Mouse (Mus musculus) kidney, postnatal 0 days (tissue): ENCODE measurements around the gene Akap8. TPM values are rescaled to one million over a fixed set of nuclear protein-coding genes. Genes with fewer than 3 reads are reported as not detected.

Experiments
- ATAC-seq: fragments of 200-750 bp; cut with Nextera tagmentation; replicated peaks from 2 replicates; pipeline ENCODE4 v1.8.0; 2017; ENCODE audit warnings: low read depth, moderate number of reproducible peaks, moderate TSS enrichment, moderate library complexity; ENCODE audit not compliant: low FRiP score
- DNase-seq: peaks from one replicate; pipeline ENCODE4 v3.0.0-alpha.2; 2016; ENCODE audit warnings: low spot score
- H3K27ac ChIP-seq: fragments of 300-500 bp; sonication (generic); 2 replicates; pipeline ENCODE4 v1.5.1; 2014; ENCODE audit warnings: mild to moderate bottlenecking
- H3K27me3 ChIP-seq: fragments of 300-500 bp; sonication (generic); 2 replicates; pipeline ENCODE4 v1.6.1; 2014; ENCODE audit warnings: low read length, mixed read lengths; ENCODE audit not compliant: insufficient read depth
- H3K36me3 ChIP-seq: fragments of 300-500 bp; sonication (generic); 2 replicates; pipeline ENCODE4 v1.6.1; 2014; ENCODE audit warnings: low read length, mixed read lengths; ENCODE audit not compliant: insufficient read depth
- H3K4me1 ChIP-seq: fragments of 300-500 bp; sonication (generic); replicated peaks from 2 replicates; pipeline ENCODE4 v1.6.1; 2014; ENCODE audit warnings: antibody characterized with exemption, low read length, mixed read lengths; ENCODE audit not compliant: insufficient read depth
- H3K4me2 ChIP-seq: fragments of 300-500 bp; sonication (generic); 2 replicates; pipeline ENCODE4 v1.6.1; 2014; ENCODE audit warnings: mild to moderate bottlenecking, low read length, moderate library complexity, mixed read lengths
- H3K4me3 ChIP-seq: fragments of 300-500 bp; sonication (generic); replicated peaks from 2 replicates; pipeline ENCODE4 v1.5.1; 2014; ENCODE audit warnings: low read depth, low read length
- H3K9ac ChIP-seq: fragments of 300-500 bp; sonication (generic); 2 replicates; pipeline ENCODE4 v1.6.1; 2014; ENCODE audit warnings: low read depth, low read length
- H3K9me3 ChIP-seq: fragments of 300-500 bp; sonication (generic); replicated peaks from 2 replicates; pipeline ENCODE4 v1.6.1; 2016; ENCODE audit warnings: low read length, inconsistent platforms, mixed read lengths
- CTCF ChIP-seq: IDR thresholded peaks from 2 replicates; pipeline ENCODE4 v1.5.1; 2016; ENCODE audit warnings: antibody characterized with exemption, low read depth, mild to moderate bottlenecking, moderate library complexity
- WGBS: fragments of 180-500 bp; shearing (Covaris S2); extraction: QIAGEN DNeasy Blood & Tissue Kit; methylation state at CpG from one replicate; pipeline ENCODE4 v1.1.7; 2014; 5-methylcytosine and 5-hydroxymethylcytosine counted together
- polyA plus RNA-seq: library from polyadenylated mRNA; unstranded; fragments of >200 nt; fragmentation: Nextera tagmentation; extraction: Ambion mirVana; gene quantifications from 2 replicates; pipeline ENCODE4 v1.2.1, GENCODE M21; 2015

Akap8 gene
- polyA plus RNA-seq, 1 experiment from 2014 or later: 51.4 TPM

DNA sequence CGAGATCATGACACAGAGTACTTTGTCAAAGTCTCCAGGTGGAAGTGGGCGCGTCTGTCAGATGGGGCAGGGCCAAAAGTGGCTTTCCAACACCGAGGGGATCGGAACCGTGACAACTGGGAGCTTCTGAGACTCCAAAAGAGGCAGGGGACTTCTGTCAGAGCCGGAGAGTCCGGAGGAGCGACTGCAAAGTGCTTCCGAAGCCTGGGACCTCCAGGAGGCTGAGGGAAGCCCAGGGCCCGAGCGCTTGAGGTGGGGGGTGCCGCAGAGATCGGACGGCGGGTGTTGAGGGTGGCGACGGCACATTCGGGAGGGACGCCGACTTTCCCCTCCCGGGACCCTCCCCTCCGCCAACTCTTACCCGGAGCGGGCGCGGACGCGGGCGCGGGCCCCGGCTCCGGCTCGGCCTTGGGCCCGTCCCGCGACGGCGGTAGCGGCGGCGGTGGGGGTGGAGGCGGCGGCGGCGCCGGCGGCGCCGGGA lies 42.8 kb upstream of the Akap8 start:
- H3K9ac ChIP-seq: peak overlapping the region; percentile 96
- ATAC-seq (peak; percentile 45), DNase-seq (peak; percentile 33)
- no peaks in the 10 kb centered on the region for H3K9me3 ChIP-seq
- peak overlapping the region; percentile 89 for H3K4me2 ChIP-seq
- peaks cover 29% of the 10 kb centered on the region for H3K36me3 ChIP-seq
- peaks cover 8% of the 10 kb centered on the region for H3K4me1 ChIP-seq
- H3K27ac ChIP-seq: peak overlapping the region; percentile 80
- peak overlapping the region; percentile 75 for H3K4me3 ChIP-seq
- no peaks in the 10 kb centered on the region for H3K27me3 ChIP-seq
- TF ChIP-seq CTCF: no peak
- 0% methylated on average over 23 of the region's 50 CpGs for WGBS

DNA sequence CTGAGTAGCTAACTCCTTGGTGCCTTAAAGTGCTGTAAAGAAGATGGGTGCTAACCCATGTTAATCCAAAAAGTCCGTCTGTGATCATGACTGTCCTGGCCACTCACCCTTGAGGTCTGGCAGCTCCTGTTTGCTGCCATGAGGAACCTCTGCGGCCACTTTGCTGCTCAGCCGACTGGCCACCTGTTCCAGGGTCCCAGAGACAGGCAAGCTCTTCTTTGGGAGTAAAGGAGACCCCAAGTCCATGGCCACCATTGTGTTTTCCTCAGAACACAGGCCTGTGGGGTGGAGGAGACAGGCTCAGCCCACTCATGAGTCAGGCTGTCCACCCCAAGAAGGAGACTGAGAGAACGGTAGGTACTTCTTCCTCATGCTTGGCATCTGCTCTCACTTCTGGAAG lies 41.6 kb upstream of the Akap8 start:
- DNase-seq (no peak), ATAC-seq (no peak)
- peaks cover 8% of the 10 kb centered on the region for H3K4me1 ChIP-seq
- peak overlapping the region; percentile 89 for H3K4me2 ChIP-seq
- H3K4me3 ChIP-seq: peak overlapping the region; percentile 75; the same call in 1 of the 2 replicates
- no peak overlapping the region for H3K27ac ChIP-seq
- H3K9me3 ChIP-seq: no peaks in the 10 kb centered on the region
- H3K9ac ChIP-seq: peak overlapping the region; percentile 96; the same call in 1 of the 2 replicates
- 85% methylated on average over 4 of the region's 4 CpGs for WGBS
- no peak for TF ChIP-seq CTCF
- H3K27me3 ChIP-seq: no peaks in the 10 kb centered on the region
- H3K36me3 ChIP-seq: peaks cover 35% of the 10 kb centered on the region

DNA sequence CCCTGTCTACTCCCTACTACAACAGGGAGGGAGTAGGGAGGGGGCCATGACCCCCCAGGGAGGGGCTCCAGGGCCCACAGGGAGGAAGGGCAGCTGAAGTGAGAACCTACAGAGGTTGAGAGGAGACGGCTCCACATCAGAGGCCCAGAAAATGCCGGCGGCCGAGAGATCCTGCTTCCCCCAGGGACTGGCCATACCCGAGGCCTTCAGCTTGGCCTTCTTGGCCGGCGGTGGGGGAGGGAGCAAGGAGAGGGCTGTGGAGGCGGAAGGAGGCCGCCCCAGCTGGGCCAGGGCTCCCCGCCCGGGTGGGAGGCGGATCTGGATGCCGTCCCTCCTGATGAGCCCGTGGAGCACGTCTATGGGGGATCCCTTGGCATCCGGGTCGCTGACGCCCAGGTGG lies 38.9 kb upstream of the Akap8 start:
- H3K4me2 ChIP-seq: no peak overlapping the region
- H3K9me3 ChIP-seq: no peaks in the 10 kb centered on the region
- no peak for TF ChIP-seq CTCF
- no peak overlapping the region for H3K27ac ChIP-seq
- no peaks in the 10 kb centered on the region for H3K27me3 ChIP-seq
- ATAC-seq (no peak), DNase-seq (no peak)
- H3K4me1 ChIP-seq: peaks cover 8% of the 10 kb centered on the region
- H3K36me3 ChIP-seq: peaks cover 61% of the 10 kb centered on the region
- H3K4me3 ChIP-seq: no peak overlapping the region
- WGBS: 91% methylated on average over 11 of the region's 18 CpGs
- H3K9ac ChIP-seq: no peak overlapping the region

DNA sequence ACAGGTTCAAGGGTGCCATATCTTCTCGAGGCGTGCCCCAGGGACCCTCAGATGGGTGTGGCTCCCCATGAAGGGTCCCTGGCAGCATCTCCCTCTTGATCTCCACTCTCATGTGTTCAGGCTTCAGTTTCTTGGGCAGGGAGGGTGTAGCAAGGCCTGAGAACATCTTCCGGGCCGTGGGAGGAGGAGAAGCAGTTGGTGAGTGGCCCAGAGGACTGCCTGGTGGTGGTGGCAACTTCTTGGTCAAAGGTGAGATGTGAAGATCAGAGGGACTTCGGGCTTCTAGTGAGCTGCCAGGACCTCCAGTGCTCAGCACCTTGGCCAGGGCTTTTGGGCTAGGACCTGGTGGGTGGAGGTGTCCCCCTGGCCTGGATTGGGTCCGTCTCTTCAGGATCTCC lies 37.9 kb upstream of the Akap8 start:
- ATAC-seq: no peak
- Histone ChIP-seq H3K27me3 (no peaks in the 10 kb centered on the region), H3K36me3 (peaks cover 66% of the 10 kb centered on the region), H3K9ac (no peak overlapping the region), H3K4me2 (no peak overlapping the region), H3K4me3 (no peak overlapping the region), H3K4me1 (peaks cover 8% of the 10 kb centered on the region), H3K9me3 (no peaks in the 10 kb centered on the region), H3K27ac (no peak overlapping the region)
- 91% methylated on average over 6 of the region's 6 CpGs for WGBS
- TF ChIP-seq CTCF: no peak
- DNase-seq: no peak

DNA sequence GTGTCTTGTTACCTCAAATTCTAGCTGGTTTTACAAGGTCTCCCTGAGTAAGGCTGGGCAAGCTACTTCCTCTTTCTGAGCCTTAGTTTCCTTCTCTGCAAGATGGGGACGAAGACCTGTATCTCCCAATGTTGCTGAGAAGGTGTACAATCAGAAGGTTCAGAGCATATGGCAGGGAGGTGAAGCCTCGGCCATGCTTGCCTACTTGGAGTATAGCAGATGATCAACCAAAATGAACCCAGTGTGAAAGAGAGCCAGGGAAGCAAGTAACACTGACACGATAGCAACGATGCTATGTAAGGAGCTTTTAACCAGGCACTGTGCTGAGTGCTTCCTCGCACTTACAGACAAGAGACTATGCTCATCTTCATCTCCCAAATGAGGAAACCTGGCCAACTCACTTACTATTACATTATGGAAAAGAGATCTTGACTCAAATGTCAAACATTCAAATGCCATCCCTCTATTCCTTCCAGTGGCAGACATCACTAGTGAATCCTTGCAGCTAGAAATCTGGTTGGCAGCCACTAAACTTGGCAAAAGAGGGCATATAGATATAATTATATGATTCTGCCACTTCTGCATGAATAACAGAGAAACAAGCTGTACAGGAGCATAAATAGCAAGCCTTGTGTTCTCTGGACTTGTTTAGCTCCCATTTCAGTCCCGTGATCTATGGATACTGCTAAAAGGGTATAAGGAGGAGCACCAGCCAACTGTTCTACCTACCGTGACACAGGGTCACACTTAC lies 37.3 kb upstream of the Akap8 start:
- Histone ChIP-seq H3K4me2 (no peak overlapping the region), H3K4me1 (peaks cover 7% of the 10 kb centered on the region), H3K27ac (no peak overlapping the region), H3K9me3 (no peaks in the 10 kb centered on the region), H3K4me3 (no peak overlapping the region), H3K27me3 (no peaks in the 10 kb centered on the region), H3K9ac (no peak overlapping the region), H3K36me3 (peaks cover 66% of the 10 kb centered on the region)
- WGBS: 94% methylated on average over 7 of the region's 7 CpGs
- ATAC-seq (no peak), DNase-seq (no peak)
- no peak for TF ChIP-seq CTCF

DNA sequence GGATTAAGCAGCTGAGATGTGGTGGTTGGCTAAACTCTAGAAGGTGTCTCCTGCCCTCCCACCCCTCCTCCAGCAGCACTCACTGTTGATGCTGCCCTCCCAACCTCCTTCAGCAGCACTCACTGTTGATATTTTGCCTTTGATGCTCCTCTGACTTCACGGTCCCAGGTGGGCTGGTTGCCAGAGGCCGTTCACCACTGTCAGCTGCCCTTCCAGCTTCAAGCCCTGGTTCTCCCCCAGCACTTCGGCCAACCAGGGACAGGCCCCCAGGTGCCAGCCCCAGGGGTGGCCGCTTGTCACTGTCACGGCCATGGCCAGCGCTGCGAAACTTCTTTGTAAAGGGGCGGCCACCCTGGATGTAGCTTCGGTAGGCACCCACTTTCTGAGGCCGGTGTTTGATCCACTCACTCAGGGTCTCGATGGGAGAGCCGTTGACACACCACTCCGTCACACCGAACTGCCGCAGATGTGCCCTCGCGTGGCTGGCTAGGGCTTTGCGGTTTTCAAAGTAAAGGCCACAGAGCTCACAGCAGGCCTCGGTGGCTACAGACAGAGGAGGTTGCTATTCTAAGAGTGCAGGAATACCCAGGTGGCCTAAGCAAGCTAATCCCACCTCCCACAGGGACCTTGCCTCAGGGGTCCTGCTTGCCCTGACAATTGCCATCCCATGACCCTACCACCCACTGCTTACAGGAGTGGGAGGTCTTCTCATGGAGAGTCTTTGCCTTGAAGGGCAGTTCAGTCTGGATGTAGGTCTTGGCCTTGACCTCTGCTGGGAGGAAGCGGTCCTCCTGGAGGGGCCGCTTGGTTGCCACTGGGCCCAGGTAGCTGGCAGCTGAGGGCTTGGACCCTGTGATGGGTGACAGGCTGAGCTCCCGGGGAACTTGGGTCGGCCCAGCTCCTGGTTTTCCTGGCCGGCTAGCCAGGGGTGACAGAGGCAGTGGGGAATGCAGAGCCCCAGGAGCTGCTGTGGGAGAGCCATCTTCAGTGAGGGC lies 36.0 kb upstream of the Akap8 start:
- no peak overlapping the region for H3K4me3 ChIP-seq
- no peak for ATAC-seq
- no peaks in the 10 kb centered on the region for H3K4me1 ChIP-seq
- no peak overlapping the region for H3K27ac ChIP-seq
- no peaks in the 10 kb centered on the region for H3K27me3 ChIP-seq
- no peaks in the 10 kb centered on the region for H3K9me3 ChIP-seq
- TF ChIP-seq CTCF: no peak
- peaks cover 66% of the 10 kb centered on the region for H3K36me3 ChIP-seq
- no peak overlapping the region for H3K9ac ChIP-seq
- DNase-seq: no peak
- 86% methylated on average over 24 of the region's 24 CpGs for WGBS
- no peak overlapping the region for H3K4me2 ChIP-seq
